Mouse (Mus musculus) hindbrain, embryonic 13.5 days (tissue): Measurements from ENCODE around the gene Loxl1. TPM values are rescaled to one million over a fixed set of nuclear protein-coding genes. Genes with fewer than 3 reads are reported as not detected.
"Not testable (repeated sequence)": the region's sequence is repeated elsewhere in the genome, so short reads cannot be mapped to it uniquely, and the experiment has no call there.

Experiments used
- ATAC-seq: fragments of 200-750 bp; cut with Nextera tagmentation; 2 replicates; pipeline ENCODE4 v1.8.0; 2017; ENCODE audit warnings: moderate TSS enrichment; ENCODE audit not compliant: low FRiP score
- H3K27ac ChIP-seq: fragments of 300-500 bp; sonication (generic); 2 replicates; pipeline ENCODE4 v1.5.1; 2015; ENCODE audit warnings: inconsistent platforms, mild to moderate bottlenecking, moderate library complexity
- H3K27me3 ChIP-seq: fragments of 300-500 bp; sonication (generic); 2 replicates; pipeline ENCODE4 v1.6.1; 2015; ENCODE audit warnings: mild to moderate bottlenecking, inconsistent platforms
- H3K36me3 ChIP-seq: fragments of 300-500 bp; sonication (generic); 2 replicates; pipeline ENCODE4 v1.6.1; 2015; ENCODE audit warnings: mild to moderate bottlenecking, inconsistent platforms
- H3K4me1 ChIP-seq: fragments of 300-500 bp; sonication (generic); replicated peaks from 2 replicates; pipeline ENCODE4 v1.6.1; 2015; ENCODE audit warnings: inconsistent platforms
- H3K4me2 ChIP-seq: fragments of 300-500 bp; sonication (generic); 2 replicates; pipeline ENCODE4 v1.6.1; 2015; ENCODE audit warnings: inconsistent platforms, mild to moderate bottlenecking, moderate library complexity
- H3K4me3 ChIP-seq: fragments of 300-500 bp; sonication (generic); 2 replicates; pipeline ENCODE4 v1.5.1; 2015; ENCODE audit warnings: mild to moderate bottlenecking, inconsistent platforms
- H3K9ac ChIP-seq: fragments of 300-500 bp; sonication (generic); 2 replicates; pipeline ENCODE4 v1.6.1; 2015; ENCODE audit warnings: mild to moderate bottlenecking, inconsistent platforms
- H3K9me3 ChIP-seq: fragments of 300-500 bp; sonication (generic); 2 replicates; pipeline ENCODE4 v1.6.1; 2016; ENCODE audit warnings: inconsistent platforms
- WGBS: fragments of 180-500 bp; shearing (Covaris S2); methylation state at CpG from one replicate; pipeline ENCODE4 v1.1.7; 2015; 5-methylcytosine and 5-hydroxymethylcytosine counted together
- polyA plus RNA-seq: library from polyadenylated mRNA; unstranded; fragments of >200 nt; fragmentation: Nextera tagmentation; extraction: Ambion mirVana; gene quantifications from 2 replicates; pipeline ENCODE4 v1.2.1, GENCODE M21; 2015

Gene Loxl1
- polyA plus RNA-seq, 1 experiment from 2014 or later, result 8.1 TPM

DNA sequence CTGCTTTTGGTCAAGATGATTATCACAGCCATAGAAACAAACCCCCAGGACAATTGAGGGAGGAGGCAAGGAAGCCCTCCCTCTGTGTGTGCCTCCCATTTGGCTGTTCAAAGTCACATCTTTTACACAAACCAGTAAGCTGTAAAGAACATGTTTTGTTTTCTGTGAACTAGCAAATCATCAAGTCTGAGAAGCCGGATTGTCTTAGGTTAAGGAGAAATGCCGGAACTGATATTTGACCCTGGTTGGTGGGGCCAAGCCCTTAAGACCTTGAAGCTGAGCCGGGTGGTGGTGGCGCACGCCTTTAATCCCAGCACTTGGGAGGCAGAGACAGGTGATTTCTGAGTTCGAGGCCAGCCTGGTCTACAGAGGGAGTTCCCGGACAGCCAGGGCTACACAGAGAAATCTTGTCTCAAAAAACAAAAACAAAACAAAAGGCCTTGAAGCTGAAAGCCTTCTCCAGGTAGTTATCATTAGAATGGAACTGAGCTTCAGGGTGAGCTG is 38.8 kb downstream of the Loxl1 start:
- H3K9ac ChIP-seq, result no peak overlapping the region
- WGBS, result 84% methylated on average over 7 of the region's 7 CpGs
- H3K36me3 ChIP-seq, result no peaks in the 10 kb centered on the region
- H3K4me1 ChIP-seq, result no peaks in the 10 kb centered on the region; the same call in 1 of the 2 replicates
- no peak overlapping the region for H3K4me3 ChIP-seq
- H3K27ac ChIP-seq, result no peak overlapping the region
- ATAC-seq, result no peak
- no peaks in the 10 kb centered on the region for H3K27me3 ChIP-seq
- no peak overlapping the region for H3K4me2 ChIP-seq
- H3K9me3 ChIP-seq, result no peaks in the 10 kb centered on the region

DNA sequence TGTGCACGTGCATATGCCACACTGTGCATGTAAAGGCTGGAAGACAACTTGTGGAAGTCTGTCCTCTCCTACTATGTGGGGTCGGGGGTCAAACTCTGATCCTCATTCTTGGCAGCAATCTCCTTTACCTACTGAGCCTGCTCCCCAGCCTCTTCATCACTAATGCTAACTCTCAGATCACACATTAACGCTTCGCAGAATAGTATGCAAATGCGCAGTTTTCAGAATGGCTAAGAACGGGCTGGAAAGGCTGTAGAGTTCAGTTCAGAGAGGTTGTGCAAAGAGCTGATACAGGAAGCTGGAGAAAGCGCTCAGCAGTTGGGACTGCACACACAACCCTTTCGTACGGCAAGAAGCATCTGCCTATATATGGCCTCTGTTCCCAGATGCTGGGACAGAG is 40.1 kb downstream of the Loxl1 start:
- ATAC-seq, result no peak
- 74% methylated on average over 9 of the region's 9 CpGs for WGBS
- Histone ChIP-seq H3K36me3 (no peaks in the 10 kb centered on the region), H3K4me1 (no peaks in the 10 kb centered on the region; the same call in 1 of the 2 replicates), H3K27me3 (no peaks in the 10 kb centered on the region), H3K9me3 (no peaks in the 10 kb centered on the region), H3K4me3 (no peak overlapping the region), H3K9ac (no peak overlapping the region), H3K27ac (no peak overlapping the region), H3K4me2 (no peak overlapping the region)

GRCm38 (mm10) chr9:58272068-58272541 is 40.9 kb downstream of the Loxl1 start:
- Histone ChIP-seq H3K9ac (no peak overlapping the region), H3K36me3 (no peaks in the 10 kb centered on the region), H3K27me3 (no peaks in the 10 kb centered on the region), H3K4me1 (no peaks in the 10 kb centered on the region; the same call in 1 of the 2 replicates), H3K27ac (no peak overlapping the region), H3K4me3 (no peak overlapping the region), H3K9me3 (no peaks in the 10 kb centered on the region), H3K4me2 (no peak overlapping the region)
- WGBS, result 74% methylated on average over 2 of the region's 2 CpGs
- no peak for ATAC-seq

- H3K9me3 ChIP-seq, H3K4me3 ChIP-seq, H3K4me1 ChIP-seq, ATAC-seq, H3K27ac ChIP-seq, H3K27me3 ChIP-seq, H3K4me2 ChIP-seq, H3K9ac ChIP-seq, H3K36me3 ChIP-seq: not testable (repeated sequence)
- WGBS, result 93% methylated on average over 9 of the region's 9 CpGs
Measured at GRCm38 (mm10) chr9:58271551-58271950, 41.4 kb downstream of the Loxl1 start.

DNA sequence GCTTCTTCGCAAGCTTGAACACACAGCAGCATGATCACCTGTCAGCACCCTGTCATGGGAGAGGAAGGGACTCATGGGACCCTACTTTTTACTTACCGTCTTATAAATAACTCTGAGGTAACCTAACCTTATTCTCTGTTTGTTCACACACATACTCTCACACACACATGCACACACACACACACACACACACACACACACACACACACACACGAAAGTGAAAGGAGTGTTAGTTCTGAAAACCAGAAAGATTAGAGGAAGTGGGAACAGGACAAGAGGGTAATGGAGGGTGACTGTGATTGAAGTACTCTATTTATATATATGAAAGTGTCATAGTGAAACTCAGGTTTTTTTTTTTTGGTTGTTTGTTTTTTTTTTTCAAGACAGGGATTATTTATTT is 41.9 kb downstream of the Loxl1 start:
- Histone ChIP-seq H3K27me3 (no peaks in the 10 kb centered on the region), H3K4me3 (no peak overlapping the region), H3K4me1 (peaks cover 8% of the 10 kb centered on the region; the same call in 1 of the 2 replicates), H3K4me2 (no peak overlapping the region), H3K36me3 (no peaks in the 10 kb centered on the region), H3K9ac (no peak overlapping the region), H3K9me3 (no peaks in the 10 kb centered on the region), H3K27ac (no peak overlapping the region)
- WGBS, result 92% methylated on average over 3 of the region's 3 CpGs
- no peak for ATAC-seq

DNA sequence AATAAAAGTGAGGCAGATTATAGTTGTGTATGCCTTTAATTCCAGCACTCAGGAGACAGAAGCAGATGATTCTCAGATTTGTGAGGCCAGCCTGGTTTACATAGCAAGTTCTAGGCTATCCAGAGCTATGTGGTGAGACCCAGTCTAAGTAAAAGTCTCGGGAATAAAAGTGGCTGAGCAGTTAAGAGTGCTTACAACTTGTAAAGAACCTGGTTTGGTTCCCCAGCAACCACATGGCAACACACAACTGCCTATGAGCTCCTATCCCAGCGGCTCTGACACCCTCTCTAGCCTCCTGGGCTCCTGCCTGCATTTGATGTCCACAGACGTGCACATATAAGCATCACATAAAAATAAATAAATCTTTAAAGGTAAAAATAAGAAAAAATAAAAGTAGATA is 42.9 kb downstream of the Loxl1 start:
- Histone ChIP-seq H3K36me3 (no peaks in the 10 kb centered on the region), H3K9me3 (no peaks in the 10 kb centered on the region), H3K9ac (no peak overlapping the region), H3K4me2 (no peak overlapping the region), H3K4me3 (no peak overlapping the region), H3K4me1 (peaks cover 8% of the 10 kb centered on the region; the same call in 1 of the 2 replicates), H3K27me3 (no peaks in the 10 kb centered on the region), H3K27ac (no peak overlapping the region)
- ATAC-seq, result no peak
- WGBS, result 71% methylated on average over 3 of the region's 3 CpGs

- Histone ChIP-seq H3K4me3 (no peak overlapping the region), H3K9ac (no peak overlapping the region), H3K4me1 (peaks cover 8% of the 10 kb centered on the region; the same call in 1 of the 2 replicates), H3K27ac (no peak overlapping the region), H3K9me3 (no peaks in the 10 kb centered on the region), H3K27me3 (no peaks in the 10 kb centered on the region), H3K36me3 (peaks cover 7% of the 10 kb centered on the region), H3K4me2 (no peak overlapping the region)
- 63% methylated on average over 12 of the region's 12 CpGs for WGBS
- no peak for ATAC-seq
Measured at GRCm38 (mm10) chr9:58268384-58269313, 44.3 kb downstream of the Loxl1 start.

DNA sequence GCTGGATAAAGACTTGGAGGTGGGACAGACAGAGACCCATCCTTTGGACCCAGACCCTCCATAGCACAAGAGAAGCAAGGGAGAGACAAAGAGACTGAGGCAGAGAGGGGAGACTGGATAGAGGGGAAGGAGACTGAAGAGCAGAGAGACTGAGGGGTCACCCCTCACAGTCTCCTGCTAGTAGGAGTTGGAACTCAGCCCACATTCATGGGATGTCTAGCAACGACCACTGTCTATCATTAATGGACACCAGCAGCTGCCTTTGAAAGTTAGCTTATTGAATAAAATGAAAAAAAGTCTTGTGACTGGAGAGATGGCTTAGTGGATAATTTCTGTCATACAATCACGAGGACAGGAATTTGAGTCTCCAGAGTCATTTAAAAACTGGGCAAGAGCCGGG is 45.9 kb downstream of the Loxl1 start:
- ATAC-seq, result no peak
- Histone ChIP-seq H3K27me3 (no peaks in the 10 kb centered on the region), H3K27ac (no peak overlapping the region), H3K9me3 (no peaks in the 10 kb centered on the region), H3K36me3 (peaks cover 17% of the 10 kb centered on the region), H3K4me2 (no peak overlapping the region), H3K9ac (no peak overlapping the region), H3K4me1 (peaks cover 8% of the 10 kb centered on the region; the same call in 1 of the 2 replicates), H3K4me3 (no peak overlapping the region)
- WGBS, result 65% methylated on average over 3 of the region's 3 CpGs

DNA sequence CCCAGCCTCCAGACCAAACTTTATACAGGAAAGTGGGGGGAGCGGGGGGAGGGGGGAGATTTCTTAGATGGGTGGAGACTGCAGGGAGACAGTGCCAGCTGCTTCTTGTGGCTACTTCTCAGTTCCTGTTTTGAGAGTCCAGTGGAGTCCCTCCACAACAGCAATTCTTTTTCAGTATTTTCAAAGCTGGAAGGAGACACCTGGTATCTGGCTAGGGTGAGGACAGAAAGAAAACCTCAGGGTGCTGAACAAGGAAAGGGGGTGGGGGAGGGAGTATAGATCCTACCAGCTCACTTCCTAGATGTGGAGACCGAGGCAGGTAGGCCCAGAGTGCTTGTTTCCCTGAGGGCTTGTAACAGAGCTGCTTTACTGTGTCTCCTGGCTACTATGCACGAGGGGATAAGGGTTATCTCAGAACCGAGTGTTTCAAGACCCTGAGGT is 46.4 kb downstream of the Loxl1 start:
- WGBS, result 41% methylated on average over 4 of the region's 4 CpGs
- no peak overlapping the region for H3K4me2 ChIP-seq
- peaks cover 22% of the 10 kb centered on the region for H3K36me3 ChIP-seq
- H3K4me3 ChIP-seq, result no peak overlapping the region
- no peaks in the 10 kb centered on the region for H3K9me3 ChIP-seq
- H3K9ac ChIP-seq, result no peak overlapping the region
- peaks cover 8% of the 10 kb centered on the region; the same call in 1 of the 2 replicates for H3K4me1 ChIP-seq
- H3K27ac ChIP-seq, result no peak overlapping the region
- ATAC-seq, result no peak
- no peaks in the 10 kb centered on the region for H3K27me3 ChIP-seq

DNA sequence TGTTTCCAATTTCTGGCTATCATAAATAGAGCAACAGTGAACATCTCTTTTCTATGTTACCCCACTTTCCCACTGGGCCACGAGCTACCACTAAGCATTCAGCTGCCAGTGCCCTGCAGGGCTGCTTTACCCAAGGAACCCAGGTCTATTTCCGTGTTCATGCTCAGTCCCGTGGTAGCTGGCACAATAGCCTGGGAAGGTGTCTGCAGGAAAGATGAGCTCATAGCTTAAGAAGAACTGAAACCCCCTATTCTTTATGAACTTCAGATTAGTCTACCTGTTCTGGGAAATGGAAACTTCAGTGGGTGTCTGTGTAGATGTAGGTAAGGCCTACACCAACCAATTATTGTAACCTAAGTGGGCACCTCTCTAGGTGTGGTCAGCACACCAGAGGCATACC is 47.6 kb downstream of the Loxl1 start:
- ATAC-seq, result no peak
- Histone ChIP-seq H3K4me1 (peaks cover 8% of the 10 kb centered on the region; the same call in 1 of the 2 replicates), H3K4me2 (no peak overlapping the region), H3K27ac (no peak overlapping the region), H3K27me3 (no peaks in the 10 kb centered on the region), H3K9ac (no peak overlapping the region), H3K9me3 (no peaks in the 10 kb centered on the region), H3K4me3 (no peak overlapping the region), H3K36me3 (peaks cover 31% of the 10 kb centered on the region)
- 83% methylated on average over 3 of the region's 3 CpGs for WGBS

GRCm38 (mm10) chr9:58262507-58262906 is 50.5 kb downstream of the Loxl1 start:
- Histone ChIP-seq H3K9me3 (no peaks in the 10 kb centered on the region), H3K4me3 (no peak overlapping the region), H3K27ac (no peak overlapping the region), H3K4me1 (peaks cover 8% of the 10 kb centered on the region; the same call in 1 of the 2 replicates), H3K4me2 (no peak overlapping the region), H3K27me3 (no peaks in the 10 kb centered on the region), H3K36me3 (peaks cover 58% of the 10 kb centered on the region), H3K9ac (no peak overlapping the region)
- no peak for ATAC-seq
- WGBS, result 93% methylated on average over 5 of the region's 5 CpGs

- 95% methylated on average over 10 of the region's 10 CpGs for WGBS
- Histone ChIP-seq H3K4me1 (peaks cover 17% of the 10 kb centered on the region), H3K36me3 (peaks cover 52% of the 10 kb centered on the region), H3K27ac (no peak overlapping the region), H3K4me2 (no peak overlapping the region), H3K9me3 (no peaks in the 10 kb centered on the region), H3K27me3 (no peaks in the 10 kb centered on the region), H3K9ac (0 out of 2 replicates have a peak overlapping the region, but pooled peaks have one; percentile 35), H3K4me3 (no peak overlapping the region)
- ATAC-seq, result no peak
Measured at GRCm38 (mm10) chr9:58255704-58256685, 57.0 kb downstream of the Loxl1 start.
